Mouse (Mus musculus) embryonic facial prominence, embryonic 14.5 days (tissue): ENCODE measurements around the gene Btbd9. TPM values are rescaled to one million over a fixed set of nuclear protein-coding genes. Genes with fewer than 3 reads are reported as not detected.

Source experiments
- ATAC-seq: fragments of 200-750 bp; cut with Nextera tagmentation; 2 replicates; pipeline ENCODE4 v1.8.0; 2017; ENCODE audit warnings: low read depth, moderate number of reproducible peaks, moderate TSS enrichment
- DNase-seq: peaks from one replicate; pipeline ENCODE4 v3.0.0-alpha.2; 2015; ENCODE audit warnings: low spot score
- H3K27ac ChIP-seq: fragments of 300-500 bp; sonication (generic); replicated peaks from 2 replicates; pipeline ENCODE4 v1.5.1; 2014; ENCODE audit warnings: low read depth, mild to moderate bottlenecking, low read length, moderate library complexity
- H3K27me3 ChIP-seq: fragments of 300-500 bp; sonication (generic); replicated peaks from 2 replicates; pipeline ENCODE4 v1.6.1; 2014; ENCODE audit warnings: low read length; ENCODE audit not compliant: control insufficient read depth, insufficient read depth
- H3K36me3 ChIP-seq: fragments of 300-500 bp; sonication (generic); 2 replicates; pipeline ENCODE4 v1.6.1; 2014; ENCODE audit warnings: low read length, mixed read lengths; ENCODE audit not compliant: control insufficient read depth, insufficient read depth
- H3K4me1 ChIP-seq: fragments of 300-500 bp; sonication (generic); 2 replicates; pipeline ENCODE4 v1.6.1; 2014; ENCODE audit warnings: antibody characterized with exemption, low read length; ENCODE audit not compliant: control insufficient read depth, insufficient read depth
- H3K4me2 ChIP-seq: fragments of 300-500 bp; sonication (generic); 2 replicates; pipeline ENCODE4 v1.6.1; 2014; ENCODE audit warnings: low read depth, mild to moderate bottlenecking, low read length, moderate library complexity, mixed read lengths
- H3K4me3 ChIP-seq: fragments of 300-500 bp; sonication (generic); 2 replicates; pipeline ENCODE4 v1.5.1; 2014; ENCODE audit warnings: low read depth, mild to moderate bottlenecking, low read length
- H3K9ac ChIP-seq: fragments of 300-500 bp; sonication (generic); 2 replicates; pipeline ENCODE4 v1.6.1; 2014; ENCODE audit warnings: low read depth, mild to moderate bottlenecking, low read length, moderate library complexity, mixed read lengths
- H3K9me3 ChIP-seq: fragments of 300-500 bp; sonication (generic); 2 replicates; pipeline ENCODE4 v1.6.1; 2016; ENCODE audit warnings: low read length; ENCODE audit not compliant: control insufficient read depth
- WGBS: fragments of 180-500 bp; shearing (Covaris S2); extraction: QIAGEN DNeasy Blood & Tissue Kit; methylation state at CpG from one replicate; pipeline ENCODE4 v1.1.7; 2014; 5-methylcytosine and 5-hydroxymethylcytosine counted together
- polyA plus RNA-seq: library from polyadenylated mRNA; unstranded; fragments of >200 nt; fragmentation: Nextera tagmentation; extraction: Ambion mirVana; gene quantifications from 2 replicates; pipeline ENCODE4 v1.2.1, GENCODE M21; 2014

The Btbd9 gene
- polyA plus RNA-seq, 1 experiment from 2014 or later, result 38.0 TPM

DNA sequence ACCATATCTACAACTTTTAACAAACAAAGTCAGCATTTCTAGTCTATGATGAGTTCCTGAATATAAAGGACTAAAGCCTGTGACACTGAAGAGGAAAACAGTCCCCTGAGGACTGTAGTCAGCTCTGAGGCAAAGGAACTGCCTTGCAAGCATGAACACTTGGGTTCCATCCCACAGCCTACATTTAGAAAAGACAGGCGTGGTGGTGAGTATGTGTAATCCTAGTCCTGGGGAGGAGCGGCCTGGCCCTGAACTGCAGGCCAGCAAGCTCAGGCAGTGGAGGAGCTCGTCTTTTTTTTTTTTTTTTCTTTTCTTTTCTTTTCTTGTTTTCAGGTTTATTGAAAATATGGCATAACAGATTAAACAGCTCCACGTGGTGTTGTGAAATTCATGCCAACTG lies 181.0 kb downstream of the Btbd9 start:
- DNase-seq, result no peak
- WGBS, result 86% methylated on average over 4 of the region's 4 CpGs
- H3K4me1 ChIP-seq, result no peaks in the 10 kb centered on the region
- H3K9me3 ChIP-seq, result peaks cover 5% of the 10 kb centered on the region
- H3K4me3 ChIP-seq, result no peak overlapping the region
- ATAC-seq, result no peak
- no peak overlapping the region for H3K9ac ChIP-seq
- H3K27me3 ChIP-seq, result no peaks in the 10 kb centered on the region
- H3K36me3 ChIP-seq, result no peaks in the 10 kb centered on the region
- H3K4me2 ChIP-seq, result no peak overlapping the region
- H3K27ac ChIP-seq, result no peak overlapping the region

DNA sequence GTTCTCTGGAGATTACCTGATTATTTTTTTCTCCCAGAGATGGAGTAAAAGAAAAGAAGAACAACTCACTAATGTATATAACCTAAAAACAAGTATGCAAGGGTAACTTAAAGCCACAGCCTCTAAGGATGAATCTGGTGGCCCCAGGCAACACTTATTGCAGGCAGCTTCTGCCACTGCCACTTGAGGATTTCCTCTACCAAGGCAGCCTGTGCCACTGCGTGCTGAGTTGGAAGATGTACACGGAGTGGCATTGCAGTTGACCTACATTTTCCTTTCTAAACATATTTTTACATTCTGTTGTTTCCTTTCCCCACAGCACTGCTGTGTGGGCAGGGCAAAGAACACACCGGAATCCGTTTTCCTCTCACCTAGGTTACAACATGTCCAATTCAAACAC lies 184.3 kb downstream of the Btbd9 start:
- Histone ChIP-seq H3K9ac (no peak overlapping the region), H3K27me3 (no peaks in the 10 kb centered on the region), H3K4me2 (no peak overlapping the region), H3K9me3 (no peaks in the 10 kb centered on the region), H3K27ac (no peak overlapping the region), H3K4me3 (no peak overlapping the region), H3K4me1 (no peaks in the 10 kb centered on the region), H3K36me3 (no peaks in the 10 kb centered on the region)
- no peak for ATAC-seq
- WGBS, result 84% methylated on average over 4 of the region's 4 CpGs
- DNase-seq, result no peak

DNA sequence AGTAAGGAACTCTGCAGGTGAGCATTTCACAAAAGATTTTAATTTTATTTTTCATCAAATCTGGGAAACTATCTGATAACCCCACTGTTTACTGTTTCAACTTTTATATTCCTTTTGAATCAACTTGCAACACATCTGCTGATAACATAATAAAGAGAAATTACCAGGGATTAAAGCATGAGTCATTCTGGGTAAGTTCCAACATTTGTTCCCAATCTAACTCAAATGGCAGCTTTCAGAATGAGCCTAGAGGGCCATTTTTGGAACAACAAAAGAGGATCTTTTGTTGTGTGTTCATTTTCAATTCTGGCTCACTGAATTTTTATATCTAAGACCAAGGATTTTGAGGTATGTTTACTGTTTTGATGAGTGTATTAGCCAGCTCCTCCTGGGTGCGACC lies 185.1 kb downstream of the Btbd9 start:
- ATAC-seq (no peak), DNase-seq (no peak)
- 81% methylated on average over 1 of the region's 1 CpGs for WGBS
- Histone ChIP-seq H3K27ac (no peak overlapping the region), H3K4me1 (no peaks in the 10 kb centered on the region), H3K4me3 (no peak overlapping the region), H3K9ac (no peak overlapping the region), H3K4me2 (no peak overlapping the region), H3K27me3 (no peaks in the 10 kb centered on the region), H3K36me3 (no peaks in the 10 kb centered on the region), H3K9me3 (no peaks in the 10 kb centered on the region)

DNA sequence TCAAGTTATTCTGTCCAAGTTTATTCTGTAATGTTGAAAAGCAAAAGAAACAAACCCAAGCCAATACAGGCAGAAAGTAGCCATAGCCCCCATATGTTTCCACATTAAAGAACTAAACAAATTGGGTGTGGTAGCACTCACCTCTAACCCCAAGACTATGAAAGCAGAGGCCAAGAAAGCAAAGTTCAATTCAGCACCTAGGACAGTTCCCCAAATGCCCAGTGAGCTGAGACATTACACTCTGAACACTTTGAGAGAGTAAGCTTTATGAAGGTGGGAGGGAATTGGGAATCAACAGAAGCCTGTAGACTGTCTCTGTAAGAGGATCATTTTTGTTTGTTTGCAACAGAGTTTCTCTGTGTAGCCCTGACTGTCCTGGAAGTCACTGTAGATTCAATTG lies 186.6 kb downstream of the Btbd9 start:
- no peak overlapping the region for H3K4me3 ChIP-seq
- H3K4me2 ChIP-seq, result no peak overlapping the region
- H3K9me3 ChIP-seq, result no peaks in the 10 kb centered on the region
- no peak for DNase-seq
- H3K36me3 ChIP-seq, result no peaks in the 10 kb centered on the region
- H3K27me3 ChIP-seq, result no peaks in the 10 kb centered on the region
- no peak for ATAC-seq
- H3K4me1 ChIP-seq, result no peaks in the 10 kb centered on the region
- no peak overlapping the region for H3K9ac ChIP-seq
- H3K27ac ChIP-seq, result no peak overlapping the region

DNA sequence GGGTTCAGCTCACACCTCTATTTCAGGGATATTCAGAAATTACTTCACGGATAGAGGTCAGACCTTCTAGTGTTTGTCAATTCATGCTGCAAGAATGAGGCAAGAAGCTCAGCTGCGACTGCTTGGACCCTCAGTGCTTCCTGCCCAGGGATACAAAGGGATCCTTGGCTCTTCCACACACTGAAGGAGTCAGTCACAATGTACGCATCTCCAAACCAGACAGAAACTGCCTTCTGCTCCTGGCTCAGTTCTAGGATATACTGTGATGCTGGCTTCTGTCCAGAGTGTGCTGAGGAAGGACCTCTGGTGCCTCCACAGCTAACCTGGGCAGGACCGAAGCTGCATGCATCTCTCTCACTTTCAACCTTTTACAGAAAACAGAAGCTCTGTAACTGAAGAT lies 187.5 kb downstream of the Btbd9 start:
- no peak overlapping the region for H3K9ac ChIP-seq
- H3K4me3 ChIP-seq, result no peak overlapping the region
- 65% methylated on average over 4 of the region's 4 CpGs for WGBS
- no peaks in the 10 kb centered on the region for H3K27me3 ChIP-seq
- no peaks in the 10 kb centered on the region for H3K36me3 ChIP-seq
- H3K4me1 ChIP-seq, result no peaks in the 10 kb centered on the region
- H3K9me3 ChIP-seq, result no peaks in the 10 kb centered on the region
- DNase-seq, result no peak
- H3K4me2 ChIP-seq, result no peak overlapping the region
- H3K27ac ChIP-seq, result no peak overlapping the region
- no peak for ATAC-seq

DNA sequence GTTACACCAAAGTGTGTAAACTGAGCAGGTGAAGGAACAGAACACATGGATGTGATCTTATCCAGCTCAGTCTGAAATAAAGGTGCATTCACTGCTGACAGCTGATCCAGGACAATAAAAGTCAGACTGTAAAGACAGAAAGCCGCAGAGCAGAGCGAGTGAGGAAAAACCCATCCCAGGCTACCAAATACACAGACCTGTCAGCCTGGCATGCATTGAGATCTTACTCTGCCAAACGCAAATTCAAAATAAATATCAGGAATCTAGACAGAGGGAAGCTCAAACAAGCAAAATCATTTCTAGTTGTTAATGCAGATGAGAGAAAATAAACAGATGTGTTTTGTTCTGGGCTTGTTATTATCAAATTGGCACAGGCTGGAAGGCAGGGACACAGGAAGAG lies 187.9 kb downstream of the Btbd9 start:
- ATAC-seq (no peak), DNase-seq (no peak)
- Histone ChIP-seq H3K36me3 (no peaks in the 10 kb centered on the region), H3K27ac (no peak overlapping the region), H3K4me3 (no peak overlapping the region), H3K4me1 (no peaks in the 10 kb centered on the region), H3K27me3 (no peaks in the 10 kb centered on the region), H3K9me3 (no peaks in the 10 kb centered on the region), H3K9ac (no peak overlapping the region), H3K4me2 (no peak overlapping the region)
- 73% methylated on average over 3 of the region's 3 CpGs for WGBS

DNA sequence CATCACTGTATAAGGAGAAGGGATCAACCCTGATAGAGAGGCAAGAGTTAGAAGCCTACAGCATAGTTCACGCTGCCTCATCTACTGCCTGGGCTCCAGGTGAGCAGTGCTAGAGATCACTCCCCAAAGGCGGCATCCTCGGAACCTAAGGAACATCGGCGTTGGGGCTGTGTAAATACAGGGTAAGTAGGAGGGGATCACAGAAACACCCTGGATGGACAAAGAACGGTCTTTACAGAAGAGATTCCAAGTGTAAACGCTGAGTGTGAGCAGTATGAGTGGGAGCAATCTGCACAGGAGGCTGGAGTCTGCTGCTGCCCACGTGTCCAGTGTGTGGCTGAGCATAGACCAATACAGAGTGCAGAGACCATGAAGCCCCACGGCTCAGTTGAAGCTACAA lies 190.0 kb downstream of the Btbd9 start:
- H3K4me2 ChIP-seq, result no peak overlapping the region

DNA sequence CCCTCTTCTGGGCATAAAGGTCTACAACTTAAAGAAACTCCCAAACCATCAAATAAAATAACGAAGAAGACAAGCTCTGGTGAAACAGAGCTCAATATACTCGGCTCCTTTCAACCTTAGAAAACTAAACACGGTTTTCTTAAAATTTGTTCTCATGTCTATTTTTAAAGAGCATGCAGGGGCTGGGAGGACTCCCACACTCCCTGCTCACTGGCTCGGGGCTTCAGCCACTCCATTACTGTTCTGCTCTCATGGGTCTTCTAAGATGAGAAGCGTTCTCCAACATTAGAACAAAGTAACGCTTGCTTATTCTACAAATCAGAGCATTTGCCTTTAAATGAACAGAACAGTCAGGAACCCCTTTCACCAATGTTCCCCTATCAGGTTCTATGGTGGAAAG lies 192.6 kb downstream of the Btbd9 start:
- DNase-seq (no peak), ATAC-seq (no peak)
- 85% methylated on average over 6 of the region's 6 CpGs for WGBS
- H3K27me3 ChIP-seq, result no peaks in the 10 kb centered on the region
- no peaks in the 10 kb centered on the region for H3K36me3 ChIP-seq
- H3K4me1 ChIP-seq, result no peaks in the 10 kb centered on the region; the same call in 1 of the 2 replicates
- no peak overlapping the region for H3K27ac ChIP-seq
- no peaks in the 10 kb centered on the region for H3K9me3 ChIP-seq
- no peak overlapping the region for H3K4me2 ChIP-seq
- no peak overlapping the region for H3K4me3 ChIP-seq
- no peak overlapping the region for H3K9ac ChIP-seq

More for the DNA sequence above, 190.0 kb downstream of the Btbd9 start:
- H3K27me3 ChIP-seq, result no peaks in the 10 kb centered on the region
- H3K9me3 ChIP-seq, result no peaks in the 10 kb centered on the region
- H3K9ac ChIP-seq, result no peak overlapping the region
- no peak overlapping the region for H3K27ac ChIP-seq
- ATAC-seq, result no peak
- no peak for DNase-seq
- no peaks in the 10 kb centered on the region for H3K36me3 ChIP-seq
- H3K4me1 ChIP-seq, result no peaks in the 10 kb centered on the region
- no peak overlapping the region for H3K4me3 ChIP-seq
- 90% methylated on average over 9 of the region's 9 CpGs for WGBS

DNA sequence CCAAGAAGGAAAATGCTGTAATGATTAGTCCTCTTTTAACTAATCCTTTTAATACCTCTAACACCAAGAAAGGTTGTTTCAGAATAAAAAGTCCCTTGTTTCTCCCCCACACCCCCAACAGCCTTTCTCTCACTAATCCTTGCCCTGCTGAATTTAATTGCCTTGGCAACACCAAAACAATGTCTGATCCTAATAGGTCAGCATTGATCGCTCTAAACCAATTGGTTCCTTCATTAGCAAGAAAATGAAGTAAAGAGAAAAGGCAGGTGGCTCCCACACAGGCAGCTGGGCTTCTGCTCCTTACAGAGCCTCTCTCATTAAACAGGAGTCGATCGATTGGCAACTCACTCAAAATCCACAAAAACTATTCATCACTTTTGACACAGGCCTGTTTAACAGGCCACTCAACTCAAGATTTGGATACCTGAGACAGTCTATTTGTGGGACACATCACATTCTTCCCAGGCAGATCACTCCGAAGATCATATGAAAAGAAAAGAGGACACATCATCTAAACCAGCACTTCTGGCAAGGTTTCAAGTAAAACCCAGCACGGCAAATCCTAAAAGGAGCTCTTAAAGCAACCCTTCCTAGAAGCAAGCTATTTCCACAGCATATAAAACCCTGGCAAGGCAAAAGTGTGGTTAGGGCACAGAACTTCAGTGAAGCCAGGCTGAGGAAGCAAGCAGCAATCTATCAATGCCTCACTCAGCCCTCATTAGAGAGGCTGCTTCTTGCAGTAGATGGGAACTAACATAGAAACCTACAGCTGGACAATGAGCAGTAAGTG lies 197.9 kb downstream of the Btbd9 start:
- no peaks in the 10 kb centered on the region for H3K9me3 ChIP-seq
- H3K9ac ChIP-seq, result no peak overlapping the region
- H3K36me3 ChIP-seq, result no peaks in the 10 kb centered on the region
- H3K4me2 ChIP-seq, result no peak overlapping the region
- no peaks in the 10 kb centered on the region; the same call in 1 of the 2 replicates for H3K4me1 ChIP-seq
- peak; percentile 44 for DNase-seq
- no peak overlapping the region for H3K27ac ChIP-seq
- H3K27me3 ChIP-seq, result no peaks in the 10 kb centered on the region
- WGBS, result 18% methylated on average over 5 of the region's 5 CpGs
- ATAC-seq, result no peak
- no peak overlapping the region for H3K4me3 ChIP-seq
